Mouse (Mus musculus) natural killer cell, adult 2 months (primary cell): Measurements from ENCODE around the gene Prmt9.

Experiments
- DNase-seq, 2 experiments: peaks; one replicate each; pipeline ENCODE4 v3.0.0; 2022; ENCODE audit warnings: low spot score in 2 of 2

The Prmt9 gene

GRCm38 (mm10) chr8:77534358-77534992 is 14.7 kb upstream of the Prmt9 start:
- DNase-seq = no peak

- DNase-seq = peak; percentile 21 to 31
These were observed 14.1 kb upstream of the Prmt9 start for GRCm38 (mm10) chr8:77535026-77535595.

DNA sequence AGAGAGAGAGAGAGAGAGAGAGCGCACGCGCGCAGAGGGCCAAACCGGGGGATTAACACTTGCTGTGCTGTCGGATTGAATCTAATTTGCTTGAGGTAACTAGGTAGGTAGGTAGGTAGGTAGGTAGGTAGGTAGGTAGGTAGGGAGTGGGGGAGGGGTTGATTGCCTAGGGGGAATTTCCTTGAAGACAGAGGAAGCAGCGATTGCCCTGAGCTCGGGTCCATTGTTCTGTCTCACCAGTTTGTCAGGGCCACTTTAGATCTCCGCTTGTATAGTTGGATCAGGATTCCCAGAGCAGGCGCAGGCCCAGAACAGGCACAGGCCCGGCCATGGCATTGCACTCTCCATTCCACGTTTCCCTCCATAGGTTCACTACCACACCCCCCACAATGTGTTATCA is 12.4 kb upstream of the Prmt9 start:
- DNase-seq = no peak

GRCm38 (mm10) chr8:77538256-77538655 is 10.9 kb upstream of the Prmt9 start:
- DNase-seq = no peak

DNA sequence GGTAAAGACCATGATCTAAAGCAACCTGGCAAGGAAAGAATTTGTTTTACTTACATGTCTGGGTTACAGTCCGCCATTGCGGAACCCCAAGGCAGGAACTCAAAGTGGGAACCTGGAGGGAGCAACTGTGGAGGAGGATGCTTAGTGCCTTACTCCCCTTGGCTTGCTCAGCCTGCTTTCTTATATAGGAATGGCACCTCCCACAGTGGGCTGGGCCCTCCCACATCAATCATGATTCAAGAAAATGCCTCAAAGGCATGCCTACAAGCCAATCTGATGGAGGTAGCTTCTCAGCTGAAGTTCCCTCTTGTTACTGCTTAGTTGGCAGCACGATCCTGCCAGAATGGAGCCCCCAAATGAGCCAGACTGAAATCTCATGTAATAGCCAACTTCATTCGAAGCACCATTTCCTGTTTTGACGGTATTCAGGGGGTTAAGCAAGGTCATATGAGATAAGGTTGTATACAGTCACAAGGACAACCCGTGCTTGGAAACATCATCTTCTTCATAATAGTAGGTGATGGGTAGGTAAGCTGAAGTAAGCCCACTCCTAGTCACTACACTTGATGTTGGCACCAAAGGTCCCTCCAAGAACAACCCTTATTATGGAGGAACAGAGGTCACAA is 5.9 kb upstream of the Prmt9 start:
- no peak for DNase-seq

DNA sequence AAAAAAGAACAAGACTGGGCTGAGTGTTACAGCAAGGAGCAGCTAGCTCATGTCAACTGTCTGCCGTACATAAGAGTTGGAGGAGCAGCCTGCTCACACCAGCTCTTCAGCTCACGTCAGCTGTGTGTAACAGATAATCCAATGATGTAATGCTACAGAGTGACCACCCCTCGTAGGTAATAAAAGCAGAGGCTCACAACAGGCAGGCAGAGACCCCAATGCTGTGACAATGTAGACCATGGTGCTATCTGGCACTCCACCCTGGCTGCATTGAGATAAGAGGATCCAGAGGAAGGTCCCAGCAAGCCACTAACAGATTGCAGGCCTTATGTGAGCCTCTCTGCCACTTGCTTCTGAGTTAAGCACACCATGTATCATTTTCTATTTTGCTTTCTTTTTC is 4.8 kb upstream of the Prmt9 start:
- no peak for DNase-seq

DNA sequence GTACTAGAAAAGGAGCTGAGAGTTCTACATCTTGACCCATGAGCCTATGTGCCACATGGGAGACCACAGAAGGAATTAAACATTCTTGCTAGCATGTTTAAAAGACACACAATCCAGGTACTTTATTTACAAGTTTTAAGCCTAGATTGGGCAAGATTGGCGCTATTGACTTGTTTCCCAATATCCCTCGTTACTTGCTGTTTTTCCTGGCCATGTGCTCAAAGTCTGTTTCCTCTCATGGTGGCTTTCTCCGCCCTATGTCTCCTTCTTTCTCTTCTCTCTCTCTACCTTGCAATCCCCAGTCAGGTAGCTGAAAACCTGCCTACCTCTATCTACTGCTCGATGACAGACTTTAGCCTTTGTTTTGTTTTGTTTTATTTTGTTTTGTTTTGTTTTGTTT is 3.6 kb upstream of the Prmt9 start:
- no peak for DNase-seq

DNA sequence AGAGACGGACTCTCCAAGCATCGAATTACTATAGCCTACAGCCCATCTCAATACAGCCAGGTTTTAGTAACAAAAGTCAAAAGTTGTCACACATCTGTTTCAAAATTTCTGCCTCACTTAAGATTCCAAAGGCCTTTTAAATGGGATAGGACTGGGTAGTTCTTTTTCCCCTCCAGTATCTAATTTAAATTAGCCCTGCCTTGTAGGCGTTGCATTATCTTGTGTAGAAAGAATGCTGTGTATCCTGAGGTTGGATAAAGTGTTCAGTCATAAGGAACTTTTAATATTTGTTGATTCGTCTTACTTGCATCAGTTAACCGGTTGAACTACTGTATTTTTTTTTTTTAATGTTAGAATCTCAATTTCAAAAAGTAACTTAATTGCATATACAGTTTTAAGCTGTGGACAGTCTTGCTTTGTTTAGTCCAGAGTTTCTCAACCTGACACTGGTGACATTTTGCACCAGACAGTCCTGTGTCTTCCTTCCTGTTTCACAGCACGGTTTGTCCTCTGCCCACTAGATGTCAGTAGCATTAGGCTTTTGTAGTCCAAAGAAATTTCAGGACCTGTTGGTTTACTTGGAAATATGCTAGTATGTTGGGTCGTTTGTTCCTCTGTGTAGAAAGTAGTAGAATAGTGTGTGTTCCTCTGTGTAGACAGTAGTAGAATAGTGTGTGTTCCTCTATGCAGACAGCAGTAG is 834 bp downstream of the Prmt9 start:
- peak; percentile 16 to 18 for DNase-seq

GRCm38 (mm10) chr8:77552491-77552890 is 3.3 kb downstream of the Prmt9 start:
- no peak for DNase-seq

DNA sequence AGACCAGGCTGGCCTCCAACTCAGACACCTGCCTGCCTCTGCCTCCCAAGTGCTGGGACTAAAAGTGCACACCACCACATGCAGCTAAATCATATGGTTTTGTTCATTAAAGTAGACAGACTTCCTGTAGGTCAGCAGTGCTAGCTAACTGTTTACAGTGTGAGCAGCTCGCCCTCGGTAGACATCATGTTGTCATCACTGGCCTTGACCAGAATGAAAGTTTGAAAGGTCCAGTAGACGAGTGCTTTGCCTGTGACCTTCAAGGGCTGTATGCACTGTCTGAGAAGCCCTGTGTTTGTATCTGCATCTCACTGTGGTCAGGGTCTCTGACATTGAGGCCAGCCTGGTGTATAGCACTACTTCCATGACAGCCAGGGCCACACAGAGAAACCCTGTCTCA is 12.2 kb downstream of the Prmt9 start:
- DNase-seq = no peak

GRCm38 (mm10) chr8:77574229-77574628 is 25.0 kb downstream of the Prmt9 start:
- no peak for DNase-seq

DNA sequence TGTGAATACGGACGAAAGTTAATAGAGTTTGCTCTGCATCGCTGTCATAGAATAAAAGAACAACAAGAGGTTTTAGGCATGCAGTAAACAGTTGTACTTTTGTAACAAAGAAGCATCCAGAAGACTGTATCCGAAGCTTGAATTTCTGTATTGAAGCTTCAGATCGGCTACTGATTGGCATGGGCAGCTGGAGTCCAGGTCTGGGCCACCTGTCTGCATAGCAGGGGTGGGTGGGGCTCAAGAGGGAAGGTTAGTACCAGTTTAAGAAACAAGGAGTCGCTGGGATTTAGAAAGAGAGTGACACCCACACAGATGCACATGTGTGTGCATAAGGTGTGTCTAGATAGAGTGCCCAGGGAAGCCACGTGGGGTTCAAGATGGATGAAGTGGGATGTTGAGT is 28.5 kb downstream of the Prmt9 start:
- no peak for DNase-seq

GRCm38 (mm10) chr8:77584174-77584573 is 35.0 kb downstream of the Prmt9 start:
- DNase-seq = no peak

DNA sequence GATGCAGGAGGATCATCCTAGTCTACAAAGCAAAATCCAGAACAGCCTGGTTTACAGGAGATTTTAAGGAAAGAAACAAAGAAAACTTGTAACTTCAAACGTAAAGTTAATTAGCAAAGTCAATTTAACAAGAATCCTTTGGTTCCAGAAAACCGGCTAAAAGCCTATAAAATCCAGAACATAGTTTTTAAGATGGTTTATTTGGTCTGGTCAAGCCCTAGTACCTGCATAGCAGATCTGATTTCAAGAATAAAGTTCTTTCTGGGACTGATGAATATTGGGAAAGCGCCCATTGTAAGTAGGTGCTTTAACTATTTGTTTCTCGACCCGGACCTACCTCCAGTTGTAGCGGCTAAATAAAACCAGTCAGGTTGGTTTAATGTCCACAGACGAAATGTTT is 60.4 kb downstream of the Prmt9 start:
- DNase-seq = no peak

GRCm38 (mm10) chr8:77610374-77610969 is 61.3 kb downstream of the Prmt9 start, which contains the start of gene Tmem184c:
Gene Tmem184c (minus strand): TSS chr8:77610698.
- peak; percentile 100 for DNase-seq

GRCm38 (mm10) chr8:77617916-77618315 is 68.7 kb downstream of the Prmt9 start:
- DNase-seq = no peak

GRCm38 (mm10) chr8:77623677-77624209 is 74.5 kb downstream of the Prmt9 start:
- no peak for DNase-seq

DNA sequence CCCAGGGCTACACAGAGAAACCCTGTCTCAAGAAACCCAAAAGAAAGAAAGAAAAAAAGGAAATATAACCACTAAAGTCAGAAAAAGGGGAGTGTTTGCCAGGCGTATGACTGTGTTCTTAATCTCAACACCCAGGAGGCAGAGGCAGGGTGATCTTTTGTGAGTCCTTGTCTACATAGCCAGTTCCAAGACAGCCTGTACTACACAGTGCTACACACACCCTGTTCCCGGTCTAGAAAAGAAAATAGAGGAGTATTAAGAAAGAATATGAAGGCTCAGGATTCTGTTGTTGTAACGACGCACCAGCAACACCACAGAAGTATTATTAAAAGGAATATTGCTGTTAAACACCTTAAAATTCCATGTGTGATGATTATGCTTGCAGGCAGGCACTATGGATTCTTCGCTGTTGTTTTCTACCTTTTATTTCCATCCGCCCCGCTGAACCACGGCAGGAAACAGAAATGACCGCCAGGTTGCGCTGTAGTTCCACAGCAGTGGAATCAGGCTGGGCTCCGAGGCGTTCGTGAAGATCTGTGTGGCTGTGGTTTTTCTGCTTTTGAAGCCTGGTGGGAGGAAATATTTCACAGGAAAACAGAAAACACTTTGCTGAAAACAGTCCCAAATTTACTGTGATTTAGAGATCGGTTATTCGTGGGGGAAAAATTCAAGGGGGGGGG is 80.8 kb downstream of the Prmt9 start:
- peak; percentile 34 to 60 for DNase-seq

GRCm38 (mm10) chr8:77630691-77631090 is 81.5 kb downstream of the Prmt9 start:
- DNase-seq = no peak
